Mouse (Mus musculus) common myeloid progenitor, adult 5-6 weeks (primary cell): Measurements from ENCODE around the gene Pde6h. TPM values are rescaled to one million over a fixed set of nuclear protein-coding genes. Genes with fewer than 3 reads are reported as not detected.
A peak's percentile ranks its signal among the peaks of the same experiment; 100 is the strongest.
"Not testable (repeated sequence)": the region's sequence is repeated elsewhere in the genome, so short reads cannot be mapped to it uniquely, and the experiment has no call there.

ENCODE experiments used
- ATAC-seq: replicated peaks from 2 replicates; pipeline ENCODE4 v1.8.0; 2016; ENCODE audit warnings: low read depth, mild to moderate bottlenecking, moderate TSS enrichment, inconsistent platforms; ENCODE audit not compliant: poor library complexity, severe bottlenecking
- total RNA-seq: library from RNA; stranded (forward); fragments of 200-1000, 187-1606 nt; gene quantifications from 2 replicates; pipeline ENCODE4 v1.2.3, GENCODE M21; 2017

Gene Pde6h
- 0.44 TPM in 1 of 2 replicates, not detected in the other for total RNA-seq

GRCm38 (mm10) chr6:136923532-136923931 is at the start of gene Pde6h:
TSS of gene Pde6h (plus strand) at chr6:136923832.
- no peak for ATAC-seq

- ATAC-seq: peak; percentile 71
These were observed 49.0 kb upstream of the Pde6h start for GRCm38 (mm10) chr6:136874599-136874998.

DNA sequence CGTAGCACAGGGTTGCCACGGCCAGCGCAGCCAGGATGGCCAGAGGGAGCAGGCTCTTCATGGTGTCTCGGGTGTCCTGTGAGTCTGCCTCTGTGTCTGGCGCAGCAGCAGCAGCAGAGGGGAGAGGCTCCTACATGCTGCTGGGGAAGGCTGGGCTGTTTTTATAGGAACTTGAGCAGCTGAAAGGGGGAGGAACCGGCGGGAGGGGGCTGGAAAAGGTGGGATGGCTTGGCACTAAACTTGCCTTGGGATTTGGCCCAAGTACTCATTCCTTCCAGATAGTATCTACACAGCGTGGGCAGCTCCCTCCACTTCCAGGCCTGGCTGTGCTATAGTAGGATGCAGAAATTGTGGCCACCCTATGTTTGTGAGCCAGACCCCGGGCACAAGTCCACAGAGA is 48.0 kb upstream of the Pde6h start, which contains the start of gene Mgp:
Gene Mgp, minus strand, starts transcription at position 154 of the 400 bp plus-strand sequence.
- no peak for ATAC-seq

DNA sequence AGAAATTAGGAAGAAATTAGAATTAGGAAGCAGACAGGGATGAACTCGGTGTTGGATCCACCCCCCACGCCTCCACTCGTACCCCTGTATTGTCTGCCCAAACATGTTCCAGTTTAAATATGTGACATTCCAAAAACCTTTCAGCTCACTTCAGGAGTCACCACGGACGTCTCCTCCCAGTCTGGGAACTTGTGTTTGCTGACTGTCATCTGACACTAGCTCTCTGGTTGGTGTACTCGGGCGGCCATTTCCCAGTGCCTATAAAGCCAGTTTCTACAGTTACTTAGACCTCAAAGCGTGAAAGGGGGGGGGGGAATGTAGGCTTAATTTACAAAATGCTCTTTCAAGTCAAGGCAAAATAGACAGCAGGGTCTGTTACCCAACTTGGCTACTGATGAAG is 42.0 kb upstream of the Pde6h start:
- no peak for ATAC-seq

DNA sequence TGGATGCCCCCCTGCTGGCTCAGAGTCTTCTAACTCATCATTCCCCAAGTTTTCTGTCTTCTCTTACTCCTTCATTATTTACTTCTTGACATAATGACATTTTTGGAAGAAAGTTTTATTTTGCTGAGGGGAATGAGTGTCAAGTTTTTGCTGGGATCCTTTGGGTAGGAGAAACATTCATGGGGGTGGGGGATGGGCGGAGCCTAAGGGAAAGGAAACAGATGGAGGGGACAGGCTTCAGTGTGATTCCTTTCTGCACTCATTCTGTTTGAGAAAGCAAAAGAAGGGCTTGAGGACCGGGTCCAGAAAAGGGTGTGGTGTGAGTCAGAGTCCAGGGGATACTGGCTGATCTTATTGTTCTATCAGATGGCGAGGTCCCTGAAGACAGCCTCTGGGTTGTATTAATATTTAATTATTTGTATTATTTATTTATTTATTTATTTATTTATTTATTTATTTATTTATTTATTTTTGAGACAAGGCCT is 40.2 kb upstream of the Pde6h start:
- no peak for ATAC-seq

DNA sequence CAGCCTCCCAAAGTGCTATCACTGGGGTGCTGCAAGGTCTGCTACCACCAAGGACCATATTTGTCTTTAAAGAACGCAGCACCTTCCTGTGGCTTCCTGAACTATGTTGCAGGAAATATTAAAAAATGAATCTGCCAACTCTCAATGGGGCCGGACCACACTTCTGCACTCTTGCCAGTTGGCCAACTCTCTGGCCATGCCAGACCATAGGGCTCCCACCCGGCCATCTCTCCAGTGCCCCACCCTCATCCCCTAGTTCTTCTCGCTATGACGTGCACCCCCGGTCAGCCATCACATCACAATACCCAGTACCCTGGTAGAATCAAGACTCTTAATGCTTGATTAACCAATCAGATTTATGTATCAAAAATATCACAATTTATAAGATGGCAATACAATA is 39.7 kb upstream of the Pde6h start:
- no peak for ATAC-seq

DNA sequence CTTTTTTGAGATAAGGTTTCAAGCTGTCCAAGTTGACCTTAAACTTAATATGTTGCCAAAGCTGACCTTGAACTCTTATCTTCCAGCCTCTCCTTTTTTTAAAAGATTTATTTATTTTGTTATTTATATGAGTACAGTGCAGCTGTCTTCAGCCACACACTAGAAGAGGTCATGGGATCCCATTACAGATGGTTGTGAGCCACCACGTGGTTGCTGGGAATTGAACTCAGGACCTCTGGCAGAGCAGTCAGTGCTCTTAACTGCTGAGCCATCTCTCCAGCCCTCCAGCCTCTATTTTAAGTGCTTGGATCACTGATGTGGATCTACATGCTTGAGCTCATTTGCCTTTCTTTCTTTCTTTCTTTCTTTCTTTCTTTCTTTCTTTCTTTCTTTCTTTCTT is 38.9 kb upstream of the Pde6h start:
- not testable (repeated sequence) for ATAC-seq

- no peak for ATAC-seq
These were observed 35.8 kb upstream of the Pde6h start for GRCm38 (mm10) chr6:136887854-136888253.

DNA sequence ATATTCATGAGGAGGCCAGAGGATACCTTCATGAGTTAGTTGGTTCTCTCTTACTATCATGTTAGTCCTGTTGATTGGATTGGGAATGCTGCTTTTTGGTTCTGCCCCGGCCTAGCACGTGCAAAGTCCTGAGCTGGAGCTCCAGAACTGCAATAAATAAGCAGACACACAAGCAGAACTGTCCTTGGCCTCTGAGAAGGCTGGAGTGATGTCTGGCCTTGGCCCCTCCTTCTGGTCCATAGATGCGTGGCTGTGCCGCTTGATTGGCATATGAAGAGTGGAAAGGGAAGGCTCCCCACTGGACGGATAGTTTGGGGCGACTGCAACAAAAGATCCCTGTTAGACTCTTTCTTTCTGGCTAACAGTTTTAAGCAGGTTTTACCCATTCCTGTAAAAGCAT is 34.6 kb upstream of the Pde6h start:
- ATAC-seq: no peak

- ATAC-seq: no peak
These were observed 34.1 kb upstream of the Pde6h start for GRCm38 (mm10) chr6:136889554-136889953.

- 0 out of 2 replicates have a peak, but pooled peaks have one; percentile 32 for ATAC-seq
These were observed 31.6 kb upstream of the Pde6h start for GRCm38 (mm10) chr6:136892002-136892401.

- ATAC-seq: no peak
These were observed 28.9 kb upstream of the Pde6h start for GRCm38 (mm10) chr6:136894532-136895339.

DNA sequence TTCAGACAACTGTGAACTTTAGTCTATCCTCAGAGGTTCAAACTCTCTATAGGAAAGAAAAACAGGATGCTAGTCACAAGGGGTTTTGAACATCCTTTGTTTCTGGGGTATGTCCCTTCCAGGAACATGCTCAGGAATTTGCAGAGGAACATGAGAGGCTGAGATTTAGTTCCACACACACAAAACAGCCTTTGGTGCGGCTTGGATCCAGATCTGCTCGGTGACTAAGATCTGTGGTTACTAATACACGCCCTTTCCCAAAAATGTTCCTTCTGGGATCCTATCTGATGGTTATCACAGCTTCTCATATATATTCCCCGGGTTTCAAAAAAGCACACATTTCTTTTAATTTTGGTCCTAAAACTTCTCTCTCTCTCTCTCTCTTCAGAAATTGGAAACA is 25.8 kb upstream of the Pde6h start:
- ATAC-seq: no peak

DNA sequence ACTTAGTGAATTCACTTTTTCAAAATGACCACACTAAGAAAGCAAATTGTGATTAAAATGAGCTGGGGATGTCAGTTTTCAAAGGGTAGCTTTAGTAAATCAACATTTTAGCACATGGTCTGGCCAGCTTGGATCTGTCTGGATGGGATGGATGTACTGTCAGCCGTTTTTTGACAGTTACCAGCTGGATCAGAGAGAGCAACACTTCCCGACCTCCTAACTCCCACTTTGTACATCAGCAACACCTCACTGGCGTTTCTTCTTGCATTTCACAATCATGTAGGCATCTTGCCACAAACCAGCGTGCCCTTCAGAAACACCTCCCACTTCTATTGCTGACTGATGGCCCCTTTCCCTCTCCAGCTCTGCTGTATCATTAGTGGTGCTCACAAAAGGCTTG is 25.4 kb upstream of the Pde6h start:
- peak; percentile 31 for ATAC-seq

DNA sequence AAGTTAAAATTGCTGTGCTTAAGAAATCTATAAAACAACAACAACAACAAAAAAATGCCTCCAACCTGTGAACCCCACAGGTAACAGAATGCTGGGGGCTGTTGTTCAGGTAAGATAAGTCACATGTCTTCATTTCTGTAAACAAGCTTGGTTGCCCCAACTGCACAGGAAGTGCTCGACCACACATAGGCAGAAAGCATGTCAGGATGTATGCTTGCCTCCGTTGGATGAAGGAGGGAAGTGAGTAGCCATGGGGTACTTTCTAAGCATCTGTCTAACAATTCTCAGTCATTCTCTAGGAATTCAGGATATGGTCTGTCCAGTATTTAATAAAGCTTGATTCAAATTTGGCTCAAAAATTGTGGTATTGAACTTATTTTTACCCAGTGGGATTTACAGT is 24.7 kb upstream of the Pde6h start:
- peak; percentile 26; the same call in 1 of the 2 replicates for ATAC-seq

DNA sequence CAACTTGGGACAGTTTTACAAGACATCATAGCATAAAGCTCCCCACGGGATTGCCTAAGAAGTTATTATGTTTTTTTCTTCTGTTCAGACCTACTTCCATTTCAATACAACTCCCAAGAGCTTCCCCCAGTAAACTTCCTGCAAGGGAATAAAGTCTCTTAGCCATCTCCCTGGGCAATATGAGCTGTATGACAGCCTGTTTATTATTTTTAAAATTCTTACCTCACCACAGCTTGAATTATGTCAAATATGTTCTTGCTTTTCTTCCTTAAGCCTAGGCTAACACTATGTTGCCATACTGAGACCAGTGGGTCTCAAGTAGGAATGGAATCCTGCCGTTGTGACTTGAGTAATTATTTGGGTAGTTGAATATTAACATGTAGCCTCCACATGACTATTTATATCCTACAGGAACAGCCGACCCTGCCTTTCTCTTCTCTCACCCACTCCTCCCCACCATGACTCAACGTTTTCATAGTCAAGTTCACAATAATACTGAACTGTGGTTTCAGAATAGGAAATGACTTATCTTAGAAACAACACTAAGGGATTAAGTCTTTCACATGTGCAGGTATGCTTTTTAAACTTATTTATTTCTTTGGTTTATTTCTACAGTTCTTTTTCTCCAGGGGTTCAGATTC is 23.1 kb upstream of the Pde6h start:
- peak; percentile 66 for ATAC-seq

DNA sequence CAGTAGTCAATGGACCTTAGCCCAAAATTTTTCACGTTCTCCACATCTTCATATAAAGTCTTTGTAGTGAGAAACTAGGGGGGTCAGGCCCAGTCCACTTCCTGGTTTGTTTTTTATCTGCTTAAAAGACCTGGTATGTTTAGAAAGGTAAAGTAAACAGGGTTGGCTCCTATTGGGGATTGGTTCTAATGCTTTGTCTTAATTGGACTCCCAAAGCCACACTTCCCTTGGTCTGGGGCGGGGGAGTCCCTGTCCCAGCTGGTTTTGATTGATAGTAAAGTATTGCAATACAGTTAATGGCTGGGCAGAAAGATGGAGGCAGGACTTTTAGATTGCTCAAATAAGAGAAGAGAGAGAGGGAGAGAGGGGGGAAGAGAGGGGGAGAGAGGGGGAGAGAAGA is 22.6 kb upstream of the Pde6h start:
- ATAC-seq: 0 out of 2 replicates have a peak, but pooled peaks have one; percentile 6

DNA sequence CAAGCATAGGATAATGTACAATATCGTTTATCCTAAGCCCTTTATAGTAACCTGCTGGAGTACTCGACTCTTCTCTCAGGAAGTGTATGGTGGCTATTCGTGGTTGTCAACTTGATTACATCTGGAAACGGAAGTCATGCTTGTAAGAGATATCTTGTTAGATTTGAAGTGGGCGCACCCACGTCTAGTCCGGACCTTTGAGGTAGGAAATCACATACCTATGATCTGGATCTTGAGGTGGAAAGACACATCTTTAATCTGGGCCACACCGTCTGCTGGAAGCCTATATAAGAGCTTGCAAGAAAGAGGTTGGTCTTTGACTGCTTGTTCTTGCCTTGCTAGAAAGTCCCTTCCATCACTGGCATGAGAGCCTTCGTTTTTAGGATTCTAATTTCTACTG is 21.1 kb upstream of the Pde6h start:
- ATAC-seq: no peak

DNA sequence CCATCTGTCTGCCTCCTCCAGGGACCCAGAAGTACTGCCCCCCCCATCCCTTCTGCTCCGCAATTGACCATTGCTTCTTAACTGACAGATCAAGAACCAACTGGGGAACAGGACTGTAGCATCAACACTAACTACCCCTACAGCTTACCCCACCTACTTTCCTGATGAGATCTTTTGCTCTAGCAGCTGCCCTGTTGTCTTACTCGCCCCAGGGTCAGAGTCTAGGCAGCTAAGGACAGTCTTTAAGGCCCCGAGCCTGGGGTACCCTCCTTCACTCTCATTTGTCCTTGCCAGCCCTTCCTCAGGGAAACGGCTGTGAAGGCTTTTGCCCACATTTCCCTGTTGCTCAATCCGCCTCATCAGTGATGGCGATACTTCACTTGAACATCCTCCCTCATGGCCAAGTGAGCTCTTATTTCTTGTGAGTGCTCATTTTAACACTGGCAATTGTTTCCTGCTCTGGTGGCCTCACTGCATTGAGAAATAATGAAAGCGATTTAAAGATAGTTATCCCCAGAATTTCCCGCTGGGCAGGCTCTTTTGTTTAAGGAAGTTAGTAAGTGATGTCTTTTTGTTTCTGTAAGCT is 19.7 kb upstream of the Pde6h start:
- peak; percentile 43 for ATAC-seq

DNA sequence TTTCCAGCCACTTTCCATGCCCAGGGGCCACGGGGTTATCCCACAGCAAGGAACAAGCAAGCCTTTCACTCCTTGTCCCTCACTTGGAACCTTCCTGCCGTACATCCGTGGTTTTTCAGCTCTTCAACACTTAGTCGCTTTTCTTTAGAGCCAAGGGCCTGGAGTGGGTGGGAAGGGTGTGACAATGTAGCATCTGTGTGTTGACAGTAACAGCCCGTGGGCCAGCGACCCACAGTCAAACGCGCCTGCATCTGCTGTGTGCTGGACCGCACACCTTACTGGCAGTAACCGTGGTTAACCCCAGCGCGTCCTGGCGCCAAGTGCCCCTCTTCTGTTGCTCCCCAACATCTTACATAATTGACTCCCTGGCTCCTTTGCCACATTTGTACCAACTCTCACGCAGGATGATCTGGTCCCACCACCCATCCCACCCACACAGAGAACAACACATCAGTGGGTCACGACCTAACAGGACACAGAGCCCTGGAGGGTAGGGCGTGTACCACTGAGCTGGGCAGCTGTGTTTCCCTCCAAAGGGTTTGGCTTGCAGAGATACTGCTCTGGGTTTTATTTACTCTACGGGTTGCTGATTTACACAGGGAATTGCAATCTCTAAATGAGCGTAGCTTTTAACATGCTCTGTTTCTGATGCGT is 17.2 kb upstream of the Pde6h start:
- peak; percentile 23; the same call in 1 of the 2 replicates for ATAC-seq
